Mouse (Mus musculus): ENCODE results near the gene Pld3.

- TF ChIP-seq POLR2A (IDR thresholded peaks at IDR 0.05; ENCODE audit: insufficient read depth, low read length) (no peak), EP300 (IDR thresholded peaks at IDR 0.05; ENCODE audit: insufficient read depth, low read depth, low read length) (no peak), CTCF (IDR thresholded peaks at IDR 0.05; ENCODE audit: low read depth, low read length) (no peak)
These were observed 27.6 kb upstream of the Pld3 start for GRCm38 (mm10) chr7:27580380-27581174.

All from ES-Bruce4 (cell line).